Mouse (Mus musculus): ENCODE measurements around the gene Prdm11.

Gene Prdm11

DNA sequence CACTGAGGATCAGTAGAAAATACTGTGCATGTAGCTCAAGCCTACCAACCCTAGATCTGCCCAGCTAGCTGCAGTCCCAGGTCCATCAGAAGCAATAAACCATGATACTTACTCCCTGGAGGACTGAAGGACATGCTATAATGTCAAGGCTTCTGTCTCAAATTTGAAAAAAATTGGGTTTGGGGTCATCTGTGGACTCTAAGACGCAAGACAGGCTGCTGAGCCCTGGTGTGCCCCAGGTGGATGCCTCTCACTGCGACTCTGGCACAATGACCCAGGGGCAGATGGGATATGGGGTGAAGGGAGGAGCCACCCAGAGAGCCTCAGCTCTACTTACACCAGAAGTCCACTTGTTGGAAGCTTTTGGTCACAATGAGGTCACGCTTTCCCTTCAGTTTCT lies 33.0 kb downstream of the Prdm11 start:
- DNase-seq (ENCODE audit: low read depth in 2 of 2, low spot score in 2 of 2): no peak

DNA sequence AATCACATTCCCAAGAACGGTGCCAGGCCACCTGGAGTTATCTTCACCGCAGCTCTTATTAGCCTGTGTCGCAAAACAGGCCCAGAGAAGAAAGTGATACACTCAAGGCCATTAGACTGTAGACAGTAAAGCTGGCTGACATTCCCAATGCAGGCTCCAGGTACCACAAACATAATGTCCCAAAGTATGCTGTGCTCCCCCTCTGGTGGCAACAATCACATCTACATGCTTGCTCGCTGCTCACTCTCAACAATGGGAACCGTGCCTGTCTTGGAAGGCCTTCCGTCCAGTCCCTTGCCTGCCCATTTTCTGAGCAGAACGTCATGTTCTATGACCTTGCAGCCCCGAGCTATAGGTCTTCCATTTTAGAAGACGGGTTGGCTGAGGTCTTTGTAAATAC lies 34.0 kb downstream of the Prdm11 start:
- DNase-seq (ENCODE audit: low read depth in 2 of 2, low spot score in 2 of 2): no peak

DNA sequence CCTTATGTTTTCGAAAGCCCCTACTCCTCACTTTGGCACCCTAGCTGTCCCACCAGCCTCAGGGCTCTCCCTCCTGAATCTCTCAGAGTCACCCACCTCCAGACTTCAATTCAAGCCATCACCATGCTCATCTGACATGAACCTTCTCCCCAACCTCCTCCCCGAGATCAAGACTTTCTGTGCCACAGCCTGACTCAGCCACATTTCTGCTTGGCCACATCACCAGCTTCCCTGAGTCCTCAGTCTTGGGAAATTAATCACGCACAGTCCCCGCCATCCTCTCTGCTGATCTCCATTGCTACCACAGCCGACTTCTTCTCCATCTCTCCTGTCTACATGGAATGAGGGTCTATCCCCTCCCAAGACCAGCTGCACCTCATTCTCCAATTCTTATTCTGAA lies 34.5 kb downstream of the Prdm11 start:
- DNase-seq (ENCODE audit: low read depth in 2 of 2, low spot score in 2 of 2): no peak

DNA sequence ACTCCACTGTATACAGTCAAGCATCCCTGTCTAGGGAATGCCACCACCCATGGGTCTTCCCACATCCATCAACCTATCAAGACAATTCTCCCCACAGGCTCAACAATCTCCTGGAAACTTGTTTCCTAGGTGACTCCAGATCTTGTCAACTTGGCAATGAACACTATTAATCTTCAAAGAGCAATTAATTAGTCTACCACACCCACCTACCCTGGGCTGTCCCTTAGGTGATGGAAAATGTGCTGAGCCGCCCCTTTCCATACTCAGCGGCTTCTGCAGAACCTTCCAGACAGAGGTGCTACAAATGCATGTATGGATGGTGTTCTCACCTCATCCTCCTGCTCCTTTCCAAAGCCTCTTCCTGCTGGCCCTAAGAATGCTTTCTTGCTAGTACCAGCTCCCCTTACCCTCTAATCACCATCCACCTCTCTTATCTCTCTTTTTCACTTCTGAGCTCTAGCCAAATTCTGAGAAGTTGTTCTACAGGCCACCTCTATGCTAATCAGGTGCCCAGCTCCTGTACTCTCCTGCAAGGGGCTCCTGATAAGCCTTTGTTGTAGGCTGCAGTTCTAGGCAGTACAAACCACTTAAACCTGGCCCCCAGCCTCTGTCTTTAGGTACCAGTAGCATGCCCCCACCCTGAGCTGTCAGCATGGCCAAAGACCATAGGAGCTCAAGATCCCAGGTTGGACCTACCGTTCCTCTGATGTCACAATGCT lies 37.8 kb downstream of the Prdm11 start:
- no peak for DNase-seq (ENCODE audit: low read depth in 2 of 2, low spot score in 2 of 2)

DNA sequence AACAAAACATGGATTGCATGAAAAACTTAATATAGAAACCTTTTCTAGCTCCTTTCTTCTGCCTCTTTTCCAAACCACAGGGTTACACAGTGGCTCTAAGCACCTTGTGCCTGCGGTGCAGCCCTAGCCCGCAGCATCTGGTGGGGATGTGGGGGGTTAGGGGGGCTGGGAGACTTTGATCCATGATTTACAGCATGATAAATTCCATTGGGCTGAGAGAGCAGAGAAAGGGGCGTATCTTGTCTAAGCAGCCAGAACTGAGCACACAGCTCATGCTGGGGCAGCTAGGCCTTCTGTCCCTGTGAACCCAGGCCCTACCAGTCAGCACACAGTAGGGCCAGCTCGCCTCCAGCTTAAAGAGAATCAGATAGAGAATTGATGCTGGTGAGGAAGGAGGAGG lies 40.9 kb downstream of the Prdm11 start:
- DNase-seq (ENCODE audit: low read depth in 2 of 2, low spot score in 2 of 2): no peak

DNA sequence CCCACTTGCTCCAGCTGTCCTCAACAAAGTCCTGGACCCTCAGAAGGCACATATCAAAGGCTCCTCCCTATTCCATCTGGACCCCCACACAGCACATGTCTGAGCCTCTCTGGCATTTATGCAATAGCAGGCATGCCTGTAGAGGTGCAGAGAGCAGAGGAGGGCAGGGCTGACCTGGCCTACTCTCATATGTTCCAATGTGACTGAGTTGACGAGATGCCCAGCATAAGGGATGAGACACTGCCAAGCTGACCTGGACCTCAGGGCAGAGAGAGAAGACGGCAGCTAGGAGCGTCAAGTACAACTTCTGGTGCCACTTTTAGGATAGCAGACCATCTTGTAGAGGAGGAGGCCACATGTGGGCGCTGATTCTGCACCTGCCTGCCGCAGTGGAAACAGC lies 54.0 kb downstream of the Prdm11 start:
- no peak for DNase-seq (ENCODE audit: low read depth in 2 of 2, low spot score in 2 of 2)

DNA sequence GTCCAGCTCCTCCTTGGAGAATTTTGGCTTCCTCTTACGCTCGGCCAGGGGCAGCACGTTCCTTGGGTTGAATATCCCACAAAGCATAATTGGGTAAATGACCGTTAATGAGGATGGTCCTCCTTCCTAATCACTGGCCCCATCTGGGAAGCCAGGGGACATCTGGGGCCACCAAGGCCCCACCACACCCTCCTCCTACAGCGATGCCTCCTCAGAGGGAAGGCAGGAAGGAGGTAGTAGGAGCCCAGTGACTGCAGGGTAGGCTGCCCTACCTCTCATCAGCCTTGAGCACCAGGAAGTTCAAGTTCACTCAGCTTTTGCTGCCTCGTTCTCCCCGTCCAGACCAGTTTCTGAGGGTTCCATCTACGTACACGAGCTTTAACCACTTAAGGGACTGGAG lies 56.4 kb downstream of the Prdm11 start:
- DNase-seq (ENCODE audit: low read depth in 2 of 2, low spot score in 2 of 2): no peak

DNA sequence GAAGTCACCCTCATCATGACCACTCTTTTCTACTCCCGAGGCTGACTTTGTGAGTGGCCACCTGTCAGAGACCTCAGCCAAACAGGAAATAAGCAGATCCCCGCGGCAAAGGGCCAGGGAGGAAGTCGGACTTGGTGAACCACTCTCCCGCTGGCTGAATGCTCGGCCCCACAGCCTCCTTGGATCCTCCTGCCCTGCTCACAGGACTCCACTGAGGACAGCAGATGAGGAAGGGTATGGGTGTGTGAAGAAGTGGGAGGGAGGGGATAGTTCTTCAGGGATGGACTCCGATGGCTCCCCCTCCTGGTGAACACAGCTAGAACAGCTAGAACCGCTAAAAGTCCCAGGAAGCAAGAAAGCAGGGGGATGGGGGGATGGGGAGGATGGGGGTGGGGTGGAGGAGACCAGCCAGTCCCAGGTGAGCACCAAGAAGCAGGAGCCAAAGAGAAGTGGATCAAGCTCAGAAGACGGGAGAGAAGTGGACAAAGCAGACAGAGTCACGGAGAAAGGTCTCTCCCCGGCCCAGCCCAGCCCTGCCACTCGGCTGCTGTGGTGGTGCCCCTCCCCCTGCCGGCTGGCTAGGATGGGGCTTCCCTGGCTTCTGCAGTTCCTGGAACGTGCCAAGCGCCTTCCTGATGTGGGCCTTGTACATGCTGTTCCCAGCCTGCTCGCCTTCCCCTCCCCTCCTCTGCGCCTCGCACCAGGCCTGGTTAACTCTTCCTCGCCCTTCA lies 57.9 kb downstream of the Prdm11 start:
- DNase-seq (ENCODE audit: low read depth in 2 of 2, low spot score in 2 of 2): no peak

DNA sequence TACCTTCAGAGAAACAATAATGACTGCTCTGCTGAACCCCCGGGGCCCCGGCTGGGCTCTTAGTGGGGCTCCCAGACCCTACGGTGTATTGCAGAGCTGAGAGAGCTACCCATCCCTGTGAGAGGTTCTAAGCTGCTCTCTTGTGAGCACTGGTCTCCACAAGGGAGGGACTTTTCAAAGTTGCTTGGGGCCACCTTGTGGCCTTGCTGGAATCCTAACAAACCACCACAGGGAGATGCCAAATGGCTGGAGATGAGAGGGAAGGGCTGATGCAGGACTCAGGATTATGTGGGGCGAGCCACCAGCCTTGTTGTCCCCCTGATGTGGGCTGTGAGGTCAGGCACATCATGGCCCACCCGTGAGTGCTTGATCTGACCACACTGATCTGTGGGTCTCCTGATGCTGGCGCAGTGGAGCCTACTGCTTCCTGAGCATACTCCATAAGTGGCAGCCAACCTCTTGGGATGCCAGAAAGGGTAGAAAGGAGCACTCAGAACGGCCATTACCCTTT lies 58.8 kb downstream of the Prdm11 start:
- DNase-seq (ENCODE audit: low read depth in 2 of 2, low spot score in 2 of 2): no peak

DNA sequence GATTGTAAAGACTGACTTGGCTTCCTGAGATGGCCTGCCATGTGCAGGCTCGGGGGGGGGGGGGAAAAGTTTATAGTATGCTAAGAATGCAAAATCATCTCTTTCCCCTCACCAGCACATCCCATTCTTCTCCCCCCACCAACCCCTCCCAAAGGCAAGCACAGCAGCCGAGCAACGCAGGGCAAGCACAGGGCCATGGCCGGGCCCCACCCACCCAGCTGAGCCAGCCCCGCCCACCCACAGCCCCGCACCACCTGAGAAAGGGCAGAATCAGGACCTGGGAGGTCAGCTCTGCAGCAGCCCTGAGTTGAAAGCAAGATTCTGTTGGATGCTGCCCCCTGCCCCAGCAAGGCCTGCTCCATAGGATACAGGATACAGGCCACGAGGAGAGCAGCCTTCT lies 60.4 kb downstream of the Prdm11 start:
- DNase-seq (ENCODE audit: low read depth in 2 of 2, low spot score in 2 of 2): no peak

DNA sequence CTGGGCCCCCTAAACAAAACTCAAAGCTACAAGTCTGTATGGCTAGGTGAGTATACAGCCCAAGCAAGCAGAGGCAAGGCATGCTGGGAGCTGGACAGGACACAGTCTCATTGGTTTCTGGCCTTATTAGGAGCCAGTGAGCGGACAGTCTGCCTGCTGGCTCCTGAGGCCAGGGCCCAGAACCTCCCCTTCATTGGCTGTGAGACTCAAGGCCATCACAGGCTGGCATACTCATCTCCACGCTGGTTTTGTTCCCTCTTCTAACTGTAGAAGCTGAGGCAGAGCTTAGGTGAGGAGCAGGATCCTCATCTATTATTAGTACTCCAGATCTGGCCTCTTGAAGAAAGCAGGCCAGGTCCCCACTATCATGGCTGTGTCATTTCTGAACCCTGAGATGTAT lies 60.8 kb downstream of the Prdm11 start:
- DNase-seq (ENCODE audit: low read depth in 2 of 2, low spot score in 2 of 2): no peak

DNA sequence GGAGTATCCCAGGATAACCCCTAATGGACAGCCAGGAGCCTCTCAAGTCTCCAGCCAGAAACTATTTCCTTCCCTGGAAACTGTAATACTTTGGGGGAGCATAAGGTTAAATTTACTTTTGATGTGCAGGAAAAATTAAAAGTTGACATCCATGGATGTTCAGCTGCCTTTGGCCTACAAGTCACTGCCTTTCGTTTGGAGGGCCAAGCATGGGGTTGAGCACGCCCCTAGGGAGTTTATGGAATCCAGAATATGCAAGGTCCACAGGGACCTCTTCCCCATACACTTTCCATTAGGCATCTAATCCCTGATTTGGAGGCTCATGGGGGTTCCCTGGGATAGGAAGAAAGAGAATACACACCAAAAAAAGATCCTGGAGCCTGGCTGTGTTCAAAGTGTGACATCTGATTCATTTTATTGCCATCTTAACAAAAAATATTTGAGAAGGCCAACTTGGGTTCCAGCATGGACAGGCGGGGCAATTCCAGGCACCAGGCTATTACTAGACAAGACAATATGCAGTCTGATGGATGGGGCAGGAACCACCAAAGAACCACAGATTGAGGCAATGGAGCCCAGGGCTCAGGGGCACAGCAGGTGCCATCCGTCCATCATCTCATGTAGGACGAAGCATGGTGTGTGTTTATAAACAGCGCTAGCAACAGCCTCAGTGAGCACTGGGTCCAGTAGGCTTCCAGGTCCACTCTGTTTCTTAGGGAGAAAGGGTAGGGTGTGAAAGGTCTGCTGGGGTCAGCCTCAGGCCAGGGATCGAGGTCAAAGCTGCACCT lies 61.5 kb downstream of the Prdm11 start:
- no peak for DNase-seq (ENCODE audit: low read depth in 2 of 2, low spot score in 2 of 2)

DNA sequence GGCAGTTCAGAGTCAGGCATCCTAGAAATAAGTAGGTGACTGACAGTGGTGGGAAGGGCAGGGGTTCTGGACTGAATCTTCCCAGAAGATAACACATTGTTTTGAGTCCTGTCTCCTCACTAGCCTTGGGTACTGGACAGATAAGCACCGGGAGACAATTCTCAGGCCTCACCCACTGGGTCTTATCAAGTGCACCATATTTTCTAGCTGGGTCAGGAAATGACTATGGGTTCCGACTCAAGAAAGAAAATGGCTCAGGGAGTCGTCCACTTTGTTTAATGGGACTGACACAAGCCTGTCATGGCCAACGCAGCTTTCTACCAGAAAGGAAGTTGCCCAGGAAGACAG lies 62.7 kb downstream of the Prdm11 start:
- DNase-seq (ENCODE audit: low read depth in 2 of 2, low spot score in 2 of 2): no peak

DNA sequence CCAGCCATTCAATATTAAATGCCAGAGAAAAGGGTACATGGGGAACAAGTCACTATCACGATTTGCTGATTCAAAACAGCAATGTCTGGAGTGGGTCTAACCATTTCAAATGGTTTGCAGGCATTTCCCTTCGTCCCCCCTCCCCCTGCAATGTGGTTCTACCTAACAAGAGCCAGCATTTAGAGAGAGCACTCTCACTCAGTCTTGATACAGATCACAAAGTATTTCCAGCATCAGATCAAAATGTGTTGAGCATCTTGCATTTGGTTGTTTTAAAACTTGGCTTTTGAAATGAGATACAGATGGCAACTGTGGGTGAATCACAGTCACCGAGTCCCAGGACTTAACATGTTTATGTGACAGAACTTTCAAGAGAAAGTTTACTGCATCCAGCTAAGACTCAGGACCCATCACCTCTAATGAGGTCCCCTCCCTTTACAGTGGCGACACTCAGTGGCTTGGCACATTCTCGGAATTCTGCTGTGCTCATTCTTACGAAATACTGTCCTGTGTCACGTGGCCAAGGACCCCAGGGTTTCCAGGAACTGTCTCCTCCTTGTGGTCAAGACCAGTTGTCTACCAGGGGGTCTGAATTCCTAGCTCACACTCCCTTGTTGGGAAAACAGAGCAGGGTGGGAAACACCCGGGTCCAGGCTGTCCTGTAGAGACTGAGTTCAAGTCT lies 63.2 kb downstream of the Prdm11 start:
- DNase-seq (ENCODE audit: low read depth in 2 of 2, low spot score in 2 of 2): no peak

DNA sequence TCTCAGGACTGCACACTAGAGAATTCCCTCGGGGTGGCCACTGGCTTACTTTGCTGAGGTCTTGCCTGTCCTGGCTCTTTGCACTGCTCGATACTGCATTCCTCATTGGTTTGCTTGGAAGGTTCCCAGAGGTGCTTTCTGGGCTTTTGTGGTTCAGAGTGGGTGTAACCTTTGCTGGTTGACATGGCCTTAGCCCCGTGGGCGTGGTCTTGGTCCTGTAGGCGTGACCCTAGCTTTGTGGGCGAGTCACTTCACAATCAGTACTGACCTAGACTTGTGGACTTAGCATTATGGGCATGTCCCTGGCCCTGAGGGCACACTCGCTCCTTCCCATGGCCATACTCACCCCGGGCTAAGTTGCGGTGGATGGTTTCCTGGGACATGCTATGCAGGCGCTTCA lies 65.8 kb downstream of the Prdm11 start:
- DNase-seq (ENCODE audit: low read depth in 2 of 2, low spot score in 2 of 2): no peak

DNA sequence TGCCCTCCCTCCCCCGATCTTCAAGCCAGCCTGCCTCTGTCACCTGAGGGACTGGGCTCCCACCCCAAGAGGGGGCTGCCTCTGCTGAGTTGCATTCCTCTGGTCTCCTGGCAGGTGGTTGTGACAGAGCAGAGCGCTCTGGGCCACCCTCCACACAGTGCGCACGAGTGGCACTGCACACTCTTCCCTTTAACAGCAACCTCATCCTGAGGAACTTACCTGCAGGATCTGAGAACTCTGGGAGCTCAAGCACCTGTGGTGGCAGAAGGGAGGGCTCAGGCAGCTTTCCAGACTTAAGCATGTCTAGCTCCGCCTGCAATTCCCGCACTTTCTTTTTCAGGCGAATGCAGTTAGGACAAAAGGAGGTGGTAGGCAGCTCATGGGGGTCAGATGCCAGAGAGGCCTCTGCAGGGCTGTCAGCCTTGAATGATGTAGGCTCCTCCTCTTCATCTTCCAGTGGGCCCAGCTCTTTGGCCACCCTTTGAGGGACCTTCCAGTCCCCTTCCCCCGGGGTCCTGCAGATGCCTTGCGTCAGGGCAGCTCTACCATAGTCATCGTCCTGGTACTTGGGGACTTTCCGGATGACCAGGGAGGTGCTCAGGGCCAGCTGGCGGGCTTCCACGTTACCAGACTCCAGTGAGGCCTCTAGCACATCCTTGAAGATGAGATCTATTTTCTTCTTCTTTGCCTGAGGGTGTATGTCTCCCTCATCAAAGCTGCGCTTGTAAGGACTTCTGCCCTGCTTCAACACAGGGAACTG lies 70.8 kb downstream of the Prdm11 start:
- no peak for DNase-seq (ENCODE audit: low read depth in 2 of 2, low spot score in 2 of 2)

DNA sequence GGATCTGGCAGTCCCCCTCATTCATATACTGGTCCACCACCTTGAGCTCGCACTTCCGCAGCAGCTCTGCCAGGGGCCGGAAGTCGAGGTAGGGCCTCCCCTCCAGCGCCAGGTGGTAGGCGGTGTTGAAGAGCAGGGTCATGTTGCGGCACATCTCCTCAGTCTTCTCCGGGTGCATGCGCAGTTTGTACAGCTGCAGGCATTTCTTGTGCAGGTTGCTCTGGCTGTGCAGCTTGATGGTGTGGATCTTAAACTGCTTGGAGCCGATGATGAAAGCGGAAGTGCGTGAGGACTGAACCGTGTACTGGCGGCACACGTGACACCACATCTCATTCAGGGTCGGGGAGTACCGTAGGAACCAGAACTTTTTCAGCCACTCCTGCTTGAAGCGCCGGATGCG lies 72.3 kb downstream of the Prdm11 start:
- DNase-seq (ENCODE audit: low read depth in 2 of 2, low spot score in 2 of 2): no peak

DNA sequence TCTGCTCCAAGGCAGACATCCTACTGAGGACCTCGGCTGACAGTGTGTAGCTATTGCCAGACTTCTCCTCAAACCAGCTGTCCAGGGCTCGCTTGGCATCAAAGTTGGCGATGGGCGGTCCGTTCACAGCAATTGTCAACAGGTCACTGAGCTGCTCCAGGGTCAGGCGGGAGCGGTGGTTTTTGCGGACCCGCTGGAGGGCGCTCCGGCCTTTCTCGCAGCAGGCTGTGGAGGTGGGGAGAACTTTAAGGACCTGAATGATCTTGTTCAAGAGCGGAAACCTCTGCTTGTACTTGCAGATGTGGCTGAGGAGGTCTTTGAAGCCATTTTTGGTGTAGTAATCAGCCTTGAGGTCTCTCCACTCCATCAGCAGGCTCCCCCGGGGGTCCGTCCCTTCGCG lies 73.9 kb downstream of the Prdm11 start:
- no peak for DNase-seq (ENCODE audit: low read depth in 2 of 2, low spot score in 2 of 2)

DNA sequence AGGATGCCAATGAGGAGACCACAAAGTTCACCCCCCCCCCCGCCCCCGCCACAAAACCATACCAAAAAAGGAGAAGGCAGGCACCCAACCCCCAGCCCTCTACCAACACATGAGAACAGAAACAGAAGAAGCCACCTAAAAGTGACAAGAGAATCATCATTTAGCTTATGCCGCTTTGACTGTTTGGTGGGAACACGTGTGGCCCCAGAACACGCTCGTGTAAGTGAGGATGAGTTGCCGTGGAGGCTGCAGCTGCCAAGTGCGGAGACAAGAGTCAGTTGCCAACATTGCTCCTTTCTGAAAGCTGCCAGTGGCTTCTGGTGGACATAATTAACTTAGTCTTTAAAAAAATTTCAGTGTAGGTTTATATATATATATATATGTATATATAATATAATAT lies 74.4 kb downstream of the Prdm11 start:
- no peak for DNase-seq (ENCODE audit: low read depth in 2 of 2, low spot score in 2 of 2)

DNA sequence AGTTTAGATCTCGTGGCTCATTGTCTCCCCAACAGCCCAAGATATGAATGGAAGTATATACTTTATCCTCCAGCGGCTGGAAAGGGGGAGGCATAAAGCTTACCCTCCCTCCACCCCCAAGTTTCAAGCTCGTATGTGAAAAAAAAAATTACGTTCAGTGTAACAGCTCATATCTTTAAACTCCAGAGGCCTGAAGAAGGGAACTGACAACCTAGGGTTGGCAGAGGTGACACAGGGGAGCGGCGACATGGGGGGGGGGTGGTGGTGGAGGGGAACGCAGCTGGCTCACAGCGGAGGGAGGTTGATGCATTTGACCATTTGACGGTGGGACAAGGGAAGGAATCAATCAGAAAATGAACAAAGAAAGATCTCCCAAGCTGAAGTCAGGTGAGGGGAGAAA lies 74.9 kb downstream of the Prdm11 start:
- DNase-seq (ENCODE audit: low read depth in 2 of 2, low spot score in 2 of 2): no peak

DNA sequence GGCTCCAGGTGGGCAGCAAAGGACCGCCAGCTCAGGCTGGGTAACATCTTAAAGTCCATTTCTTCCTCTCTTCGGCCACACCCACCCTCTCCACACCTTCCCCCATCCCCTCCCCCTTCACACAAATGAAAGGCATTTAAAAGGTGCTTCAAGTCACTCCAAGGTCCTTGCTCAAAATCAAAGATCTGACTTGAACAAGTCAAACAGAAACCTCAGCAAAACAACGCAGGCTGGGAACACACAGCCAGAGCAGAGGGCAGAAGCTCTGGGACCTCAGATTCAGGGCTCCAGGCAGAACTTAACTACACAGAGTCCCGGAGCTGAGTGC lies 78.2 kb downstream of the Prdm11 start:
- DNase-seq (ENCODE audit: low read depth in 2 of 2, low spot score in 2 of 2): no peak
